Mouse (Mus musculus): ENCODE results near the gene Nhej1. TPM values are rescaled to one million over a fixed set of nuclear protein-coding genes. Genes with fewer than 3 reads are reported as not detected.

The Nhej1 gene
- total RNA-seq, 2 experiments from 2014 or later: 7.1 to 7.9 TPM

- peak; percentile 67 for DNase-seq
Observed at GRCm38 (mm10) chr1:74935402-74935801, 189.6 kb downstream of the Nhej1 start, which contains the start of gene Cfap65. Cfap65 (minus strand) TSS chr1:74935599.

- no peak for DNase-seq
Observed at GRCm38 (mm10) chr1:74927621-74928296, 197.2 kb downstream of the Nhej1 start.

GRCm38 (mm10) chr1:74926721-74927120, 198.3 kb downstream of the Nhej1 start:
- peak; percentile 61 to 67 for DNase-seq

- no peak for DNase-seq
Observed at GRCm38 (mm10) chr1:74924464-74924863, 200.5 kb downstream of the Nhej1 start.

Other genes starting within 250 kb of the Nhej1 start
- 1 to 10 TPM in 1 of 2 experiments, under 1 TPM in 1; 0.93 to 1.1 TPM for gene Fev, start 239.8 kb downstream of the Nhej1 start, total RNA-seq (2021)
- under 1 TPM in 1 of 2 experiments, not detected in 1; 0.56 TPM for gene Cryba2, start 232.1 kb downstream of the Nhej1 start, total RNA-seq (2021)
- not detected for gene Cfap65, start 189.6 kb downstream of the Nhej1 start, total RNA-seq (2021)
- not detected for gene Ihh, start 173.5 kb downstream of the Nhej1 start, total RNA-seq (2021)
- gene Slc23a3, start 8.7 kb upstream of the Nhej1 start, total RNA-seq (2021): under 1 TPM; 0.16 to 0.46 TPM
- gene Cnppd1, start 17.5 kb upstream of the Nhej1 start, total RNA-seq (2021): 10 to 100 TPM; 38.0 TPM
- 10 to 100 TPM; 81.4 to 95.7 TPM for gene Retreg2, start 17.6 kb upstream of the Nhej1 start, total RNA-seq (2021)
- 10 to 100 TPM; 30.2 to 35.1 TPM for gene Zfand2b, start 43.4 kb upstream of the Nhej1 start, total RNA-seq (2021)
- 10 to 100 TPM; 24.9 to 33.9 TPM for gene Abcb6, start 55.2 kb upstream of the Nhej1 start, total RNA-seq (2021)
- gene Ankzf1, start 67.0 kb upstream of the Nhej1 start, total RNA-seq (2021): 10 to 100 TPM; 13.7 to 16.8 TPM
- gene Atg9a, start 67.0 kb upstream of the Nhej1 start, total RNA-seq (2021): 10 to 100 TPM; 38.0 to 43.7 TPM
- gene Glb1l, start 85.6 kb upstream of the Nhej1 start, total RNA-seq (2021): 10 to 100 TPM; 20.2 to 22.2 TPM
- gene Stk16, start 85.6 kb upstream of the Nhej1 start, total RNA-seq (2021): 100 to 1,000 TPM in 1 of 2 experiments, 10 to 100 TPM in 1; 94.9 to 125 TPM
- 10 to 100 TPM; 26.0 to 70.0 TPM for gene Tuba4a, start 94.7 kb upstream of the Nhej1 start, total RNA-seq (2021)
- gene A630095N17Rik, start 106.9 kb upstream of the Nhej1 start, total RNA-seq (2021): not detected
- 100 to 1,000 TPM in 1 of 2 experiments, 10 to 100 TPM in 1; 67.9 to 138 TPM for gene Dnajb2, start 111.2 kb upstream of the Nhej1 start, total RNA-seq (2021)
- 10 to 100 TPM; 38.2 to 54.2 TPM for gene Ptprn, start 139.3 kb upstream of the Nhej1 start, total RNA-seq (2021)
- gene Resp18, start 153.2 kb upstream of the Nhej1 start, total RNA-seq (2021): 100 to 1,000 TPM in 1 of 2 experiments, 10 to 100 TPM in 1; 90.7 to 118 TPM
- 100 to 1,000 TPM in 1 of 2 experiments, 10 to 100 TPM in 1; 88.1 to 112 TPM for gene Dnpep, start 192.8 kb upstream of the Nhej1 start, total RNA-seq (2021)
- 10 to 100 TPM; 18.6 to 19.5 TPM for gene Des, start 235.1 kb upstream of the Nhej1 start, total RNA-seq (2021)